Mouse (Mus musculus) limb, embryonic 13.5 days (tissue): ENCODE measurements at regions not wholly inside any gene's neighbourhood (a gene's known extent, or its start where the extent isn't known, plus 50 kb on each side); places are given as distances from the start of the nearest gene placed in this dataset.

Experiments used
- ATAC-seq: fragments of 200-750 bp; cut with Nextera tagmentation; 2 replicates; pipeline ENCODE4 v1.8.0; 2017; ENCODE audit warnings: low read depth, moderate number of reproducible peaks, moderate TSS enrichment; ENCODE audit not compliant: low FRiP score
- H3K27ac ChIP-seq: fragments of 300-500 bp; sonication (generic); 2 replicates; pipeline ENCODE4 v1.5.1; 2015; ENCODE audit warnings: inconsistent platforms, mild to moderate bottlenecking, moderate library complexity
- H3K27me3 ChIP-seq: fragments of 300-500 bp; sonication (generic); 2 replicates; pipeline ENCODE4 v1.6.1; 2015; ENCODE audit warnings: mild to moderate bottlenecking, inconsistent platforms
- H3K36me3 ChIP-seq: fragments of 300-500 bp; sonication (generic); 2 replicates; pipeline ENCODE4 v1.6.1; 2015; ENCODE audit warnings: inconsistent platforms, mild to moderate bottlenecking, moderate library complexity
- H3K4me1 ChIP-seq: fragments of 300-500 bp; sonication (generic); 2 replicates; pipeline ENCODE4 v1.6.1; 2015; ENCODE audit warnings: inconsistent platforms
- H3K4me2 ChIP-seq: fragments of 300-500 bp; sonication (generic); replicated peaks from 2 replicates; pipeline ENCODE4 v1.6.1; 2015; ENCODE audit warnings: inconsistent platforms, mild to moderate bottlenecking, moderate library complexity
- H3K4me3 ChIP-seq: fragments of 300-500 bp; sonication (generic); 2 replicates; pipeline ENCODE4 v1.5.1; 2015; ENCODE audit warnings: moderate library complexity, mild to moderate bottlenecking, inconsistent platforms
- H3K9ac ChIP-seq: fragments of 300-500 bp; sonication (generic); 2 replicates; pipeline ENCODE4 v1.6.1; 2015; ENCODE audit warnings: mild to moderate bottlenecking, inconsistent platforms
- H3K9me3 ChIP-seq: fragments of 300-500 bp; sonication (generic); 2 replicates; pipeline ENCODE4 v1.6.1; 2016; ENCODE audit warnings: inconsistent platforms
- WGBS: fragments of 180-500 bp; shearing (Covaris S2); methylation state at CpG from one replicate; pipeline ENCODE4 v1.1.7; 2015; 5-methylcytosine and 5-hydroxymethylcytosine counted together

GRCm38 (mm10) chr3:38299898-38300751 lies 184.5 kb downstream of the Ankrd50 start:
- no peak overlapping the region for H3K4me2 ChIP-seq
- no peaks in the 10 kb centered on the region for H3K36me3 ChIP-seq
- H3K27me3 ChIP-seq: no peaks in the 10 kb centered on the region
- ATAC-seq: no peak
- 0 out of 2 replicates have a peak, but pooled peaks cover 3% of the 10 kb centered on the region for H3K9me3 ChIP-seq
- H3K27ac ChIP-seq: no peak overlapping the region
- H3K4me3 ChIP-seq: no peak overlapping the region
- peaks cover 15% of the 10 kb centered on the region for H3K4me1 ChIP-seq
- WGBS: 81% methylated on average over 11 of the region's 11 CpGs
- no peak overlapping the region for H3K9ac ChIP-seq

GRCm38 (mm10) chr3:38299236-38299897 lies 185.3 kb downstream of the Ankrd50 start:
- no peak overlapping the region for H3K9ac ChIP-seq
- ATAC-seq: no peak
- no peak overlapping the region for H3K4me2 ChIP-seq
- no peak overlapping the region for H3K4me3 ChIP-seq
- no peaks in the 10 kb centered on the region for H3K36me3 ChIP-seq
- H3K27me3 ChIP-seq: no peaks in the 10 kb centered on the region
- no peak overlapping the region for H3K27ac ChIP-seq
- 41% methylated on average over 2 of the region's 2 CpGs for WGBS
- H3K4me1 ChIP-seq: peaks cover 15% of the 10 kb centered on the region
- H3K9me3 ChIP-seq: 0 out of 2 replicates have a peak, but pooled peaks cover 3% of the 10 kb centered on the region

- Histone ChIP-seq H3K4me3 (no peak overlapping the region), H3K27ac (no peak overlapping the region; the same call in 1 of the 2 replicates), H3K36me3 (no peaks in the 10 kb centered on the region), H3K9ac (no peak overlapping the region), H3K4me2 (no peak overlapping the region), H3K27me3 (no peaks in the 10 kb centered on the region), H3K4me1 (peaks cover 15% of the 10 kb centered on the region), H3K9me3 (no peaks in the 10 kb centered on the region)
- 63% methylated on average over 2 of the region's 2 CpGs for WGBS
- 0 out of 2 replicates have a peak, but pooled peaks have one; percentile 40 for ATAC-seq
Measured at GRCm38 (mm10) chr3:38297499-38297898, 187.1 kb downstream of the Ankrd50 start.

GRCm38 (mm10) chr3:38289062-38289461 lies 195.6 kb downstream of the Ankrd50 start:
- Histone ChIP-seq H3K4me1 (peaks cover 4% of the 10 kb centered on the region; the same call in 1 of the 2 replicates), H3K27me3 (no peaks in the 10 kb centered on the region), H3K4me3 (no peak overlapping the region), H3K9ac (no peak overlapping the region), H3K4me2 (no peak overlapping the region), H3K9me3 (no peaks in the 10 kb centered on the region), H3K27ac (no peak overlapping the region), H3K36me3 (no peaks in the 10 kb centered on the region)
- 31% methylated on average over 3 of the region's 3 CpGs for WGBS
- no peak for ATAC-seq

GRCm38 (mm10) chr3:38283687-38284124 lies 200.9 kb downstream of the Ankrd50 start:
- H3K4me1 ChIP-seq: peaks cover 11% of the 10 kb centered on the region
- H3K4me3 ChIP-seq: no peak overlapping the region
- H3K4me2 ChIP-seq: peak overlapping the region; percentile 24
- WGBS: 23% methylated on average over 11 of the region's 11 CpGs
- no peaks in the 10 kb centered on the region for H3K36me3 ChIP-seq
- H3K9me3 ChIP-seq: no peaks in the 10 kb centered on the region
- no peaks in the 10 kb centered on the region for H3K27me3 ChIP-seq
- H3K9ac ChIP-seq: no peak overlapping the region
- ATAC-seq: peak; percentile 44; the same call in 1 of the 2 replicates
- no peak overlapping the region for H3K27ac ChIP-seq

- 95% methylated on average over 4 of the region's 4 CpGs for WGBS
- H3K4me3 ChIP-seq: no peak overlapping the region
Measured at GRCm38 (mm10) chr3:38282891-38283290, 201.8 kb downstream of the Ankrd50 start.

GRCm38 (mm10) chr3:38281683-38282082 lies 203.0 kb downstream of the Ankrd50 start:
- H3K4me3 ChIP-seq: no peak overlapping the region
- ATAC-seq: no peak; the same call in 1 of the 2 replicates
- no peak overlapping the region for H3K9ac ChIP-seq
- H3K4me2 ChIP-seq: no peak overlapping the region
- H3K9me3 ChIP-seq: no peaks in the 10 kb centered on the region
- no peaks in the 10 kb centered on the region for H3K27me3 ChIP-seq
- peaks cover 11% of the 10 kb centered on the region for H3K4me1 ChIP-seq
- no peak overlapping the region for H3K27ac ChIP-seq
- WGBS: 45% methylated on average over 4 of the region's 4 CpGs
- no peaks in the 10 kb centered on the region for H3K36me3 ChIP-seq

More at GRCm38 (mm10) chr3:38282891-38283290, 201.8 kb downstream of the Ankrd50 start:
- no peaks in the 10 kb centered on the region for H3K36me3 ChIP-seq
- H3K4me2 ChIP-seq: no peak overlapping the region
- no peak overlapping the region for H3K27ac ChIP-seq
- no peaks in the 10 kb centered on the region for H3K9me3 ChIP-seq
- no peak overlapping the region for H3K9ac ChIP-seq
- H3K27me3 ChIP-seq: no peaks in the 10 kb centered on the region
- peaks cover 11% of the 10 kb centered on the region for H3K4me1 ChIP-seq
- ATAC-seq: no peak

- Histone ChIP-seq H3K27me3 (no peaks in the 10 kb centered on the region), H3K36me3 (no peaks in the 10 kb centered on the region), H3K27ac (no peak overlapping the region), H3K9ac (no peak overlapping the region), H3K4me3 (no peak overlapping the region), H3K9me3 (no peaks in the 10 kb centered on the region), H3K4me1 (peaks cover 11% of the 10 kb centered on the region), H3K4me2 (no peak overlapping the region)
- ATAC-seq: no peak
- 81% methylated on average over 6 of the region's 6 CpGs for WGBS
Measured at GRCm38 (mm10) chr3:38280876-38281275, 203.8 kb downstream of the Ankrd50 start.

GRCm38 (mm10) chr3:38280105-38280504 lies 204.5 kb downstream of the Ankrd50 start:
- Histone ChIP-seq H3K9me3 (no peaks in the 10 kb centered on the region), H3K4me1 (peaks cover 16% of the 10 kb centered on the region), H3K36me3 (no peaks in the 10 kb centered on the region), H3K27me3 (no peaks in the 10 kb centered on the region), H3K4me2 (no peak overlapping the region), H3K4me3 (no peak overlapping the region), H3K27ac (no peak overlapping the region), H3K9ac (no peak overlapping the region)
- no peak for ATAC-seq
- 69% methylated on average over 3 of the region's 3 CpGs for WGBS

GRCm38 (mm10) chr3:38276948-38277504 lies 207.6 kb downstream of the Ankrd50 start:
- Histone ChIP-seq H3K4me2 (no peak overlapping the region), H3K27ac (no peak overlapping the region), H3K9ac (no peak overlapping the region), H3K4me3 (no peak overlapping the region), H3K27me3 (no peaks in the 10 kb centered on the region), H3K4me1 (peaks cover 10% of the 10 kb centered on the region), H3K9me3 (no peaks in the 10 kb centered on the region), H3K36me3 (no peaks in the 10 kb centered on the region)
- ATAC-seq: no peak
- 91% methylated on average over 1 of the region's 1 CpGs for WGBS

- Histone ChIP-seq H3K4me2 (no peak overlapping the region), H3K36me3 (no peaks in the 10 kb centered on the region), H3K4me3 (no peak overlapping the region), H3K27ac (0 out of 2 replicates have a peak overlapping the region, but pooled peaks have one; percentile 28), H3K4me1 (peaks cover 10% of the 10 kb centered on the region), H3K9me3 (no peaks in the 10 kb centered on the region), H3K9ac (no peak overlapping the region), H3K27me3 (no peaks in the 10 kb centered on the region)
- ATAC-seq: peak; percentile 73
- 21% methylated on average over 2 of the region's 2 CpGs for WGBS
Measured at GRCm38 (mm10) chr3:38275321-38275720, 209.3 kb downstream of the Ankrd50 start.

GRCm38 (mm10) chr3:38270742-38271141 lies 213.9 kb downstream of the Ankrd50 start:
- Histone ChIP-seq H3K4me2 (no peak overlapping the region), H3K4me3 (no peak overlapping the region), H3K9me3 (peaks cover 4% of the 10 kb centered on the region; the same call in 1 of the 2 replicates), H3K27me3 (no peaks in the 10 kb centered on the region), H3K36me3 (no peaks in the 10 kb centered on the region), H3K9ac (no peak overlapping the region), H3K4me1 (peaks cover 10% of the 10 kb centered on the region), H3K27ac (no peak overlapping the region)
- 58% methylated on average over 6 of the region's 6 CpGs for WGBS
- ATAC-seq: no peak
